Mouse (Mus musculus): ENCODE results near the gene Gas7. TPM values are rescaled to one million over a fixed set of nuclear protein-coding genes. Genes with fewer than 3 reads are reported as not detected.

The Gas7 gene
- total and polyA plus RNA-seq, 2 experiments from 2014 or later, result 4.8 to 23.2 TPM

- Histone ChIP-seq H3K9ac (replicated peaks; ENCODE audit: low read depth, low read length) (no peak overlapping the region), H3K9me3 (replicated peaks; ENCODE audit: control insufficient read depth, low read length) (no peaks in the 10 kb centered on the region; the same call in 1 of the 2 replicates), H3K36me3 (replicated peaks; ENCODE audit: control insufficient read depth, insufficient read depth, low read length) (no peaks in the 10 kb centered on the region), H3K4me2 (ENCODE audit: low read depth, low read length) (no peak overlapping the region), H3K27ac (ENCODE audit: low read depth) (no peak overlapping the region), H3K27me3 (ENCODE audit: control insufficient read depth, insufficient read depth, low read length) (no peaks in the 10 kb centered on the region), H3K4me1 (ENCODE audit: control insufficient read depth, insufficient read depth) (no peaks in the 10 kb centered on the region), H3K4me3 (ENCODE audit: low read depth, low read length) (no peak overlapping the region)
- 70% methylated on average over 3 of the region's 3 CpGs for WGBS
- TF ChIP-seq CTCF (IDR thresholded peaks at IDR 0.05; ENCODE audit: low read depth) (no peak), EP300 (IDR thresholded peaks at IDR 0.05; ENCODE audit: low read depth) (no peak)
- no peak for ATAC-seq (ENCODE audit: insufficient read depth, low read depth)
- no peak for DNase-seq (ENCODE audit: low spot score)
These were observed 60.7 kb downstream of the Gas7 start for GRCm38 (mm10) chr11:67515912-67516305.

- Histone ChIP-seq H3K4me1 (ENCODE audit: control insufficient read depth, insufficient read depth) (no peaks in the 10 kb centered on the region), H3K27ac (ENCODE audit: low read depth) (no peak overlapping the region), H3K9me3 (replicated peaks; ENCODE audit: control insufficient read depth, low read length) (no peaks in the 10 kb centered on the region; the same call in 1 of the 2 replicates), H3K9ac (replicated peaks; ENCODE audit: low read depth, low read length) (no peak overlapping the region), H3K27me3 (ENCODE audit: control insufficient read depth, insufficient read depth, low read length) (no peaks in the 10 kb centered on the region), H3K36me3 (replicated peaks; ENCODE audit: control insufficient read depth, insufficient read depth, low read length) (no peaks in the 10 kb centered on the region), H3K4me2 (ENCODE audit: low read depth, low read length) (no peak overlapping the region), H3K4me3 (ENCODE audit: low read depth, low read length) (no peak overlapping the region)
- ATAC-seq (ENCODE audit: insufficient read depth, low read depth), result no peak
- 60% methylated on average over 2 of the region's 2 CpGs for WGBS
- no peak for DNase-seq (ENCODE audit: low spot score)
- TF ChIP-seq CTCF (IDR thresholded peaks at IDR 0.05; ENCODE audit: low read depth), result no peak
- TF ChIP-seq EP300 (IDR thresholded peaks at IDR 0.05; ENCODE audit: low read depth), result no peak
These were observed 62.5 kb downstream of the Gas7 start for GRCm38 (mm10) chr11:67517748-67518147.

- Histone ChIP-seq H3K36me3 (replicated peaks; ENCODE audit: control insufficient read depth, insufficient read depth, low read length) (no peaks in the 10 kb centered on the region), H3K4me3 (ENCODE audit: low read depth, low read length) (no peak overlapping the region), H3K9me3 (replicated peaks; ENCODE audit: control insufficient read depth, low read length) (no peaks in the 10 kb centered on the region; the same call in 1 of the 2 replicates), H3K4me1 (ENCODE audit: control insufficient read depth, insufficient read depth) (no peaks in the 10 kb centered on the region), H3K27ac (ENCODE audit: low read depth) (no peak overlapping the region), H3K4me2 (ENCODE audit: low read depth, low read length) (no peak overlapping the region), H3K9ac (replicated peaks; ENCODE audit: low read depth, low read length) (no peak overlapping the region), H3K27me3 (ENCODE audit: control insufficient read depth, insufficient read depth, low read length) (no peaks in the 10 kb centered on the region)
- DNase-seq (ENCODE audit: low spot score) (no peak), ATAC-seq (ENCODE audit: insufficient read depth, low read depth) (no peak)
- WGBS, result 87% methylated on average over 8 of the region's 8 CpGs
- TF ChIP-seq CTCF (IDR thresholded peaks at IDR 0.05; ENCODE audit: low read depth) (no peak), EP300 (IDR thresholded peaks at IDR 0.05; ENCODE audit: low read depth) (no peak)
These were observed 63.7 kb downstream of the Gas7 start for GRCm38 (mm10) chr11:67518985-67519384.

GRCm38 (mm10) chr11:67522671-67523070, 67.4 kb downstream of the Gas7 start:
- TF ChIP-seq CTCF (IDR thresholded peaks at IDR 0.05; ENCODE audit: low read depth) (no peak), EP300 (IDR thresholded peaks at IDR 0.05; ENCODE audit: low read depth) (no peak)
- Histone ChIP-seq H3K4me2 (ENCODE audit: low read depth, low read length) (no peak overlapping the region), H3K36me3 (replicated peaks; ENCODE audit: control insufficient read depth, insufficient read depth, low read length) (no peaks in the 10 kb centered on the region), H3K9ac (replicated peaks; ENCODE audit: low read depth, low read length) (no peak overlapping the region), H3K27ac (ENCODE audit: low read depth) (no peak overlapping the region), H3K27me3 (ENCODE audit: control insufficient read depth, insufficient read depth, low read length) (no peaks in the 10 kb centered on the region), H3K4me3 (ENCODE audit: low read depth, low read length) (no peak overlapping the region), H3K4me1 (ENCODE audit: control insufficient read depth, insufficient read depth) (peaks cover 10% of the 10 kb centered on the region; the same call in 1 of the 2 replicates), H3K9me3 (replicated peaks; ENCODE audit: control insufficient read depth, low read length) (no peaks in the 10 kb centered on the region; the same call in 1 of the 2 replicates)
- DNase-seq (ENCODE audit: low spot score) (no peak), ATAC-seq (ENCODE audit: insufficient read depth, low read depth) (no peak)
- WGBS, result 75% methylated on average over 2 of the region's 2 CpGs

GRCm38 (mm10) chr11:67523806-67524205, 68.6 kb downstream of the Gas7 start:
- 40% methylated on average over 3 of the region's 3 CpGs for WGBS
- Histone ChIP-seq H3K36me3 (replicated peaks; ENCODE audit: control insufficient read depth, insufficient read depth, low read length) (no peaks in the 10 kb centered on the region), H3K27me3 (ENCODE audit: control insufficient read depth, insufficient read depth, low read length) (no peaks in the 10 kb centered on the region), H3K4me3 (ENCODE audit: low read depth, low read length) (no peak overlapping the region), H3K4me1 (ENCODE audit: control insufficient read depth, insufficient read depth) (peaks cover 10% of the 10 kb centered on the region; the same call in 1 of the 2 replicates), H3K27ac (ENCODE audit: low read depth) (peak overlapping the region; percentile 35; the same call in 1 of the 2 replicates), H3K9ac (replicated peaks; ENCODE audit: low read depth, low read length) (no peak overlapping the region), H3K4me2 (ENCODE audit: low read depth, low read length) (no peak overlapping the region), H3K9me3 (replicated peaks; ENCODE audit: control insufficient read depth, low read length) (no peaks in the 10 kb centered on the region)
- TF ChIP-seq CTCF (IDR thresholded peaks at IDR 0.05; ENCODE audit: low read depth) (no peak), EP300 (IDR thresholded peaks at IDR 0.05; ENCODE audit: low read depth) (no peak)
- peak; percentile 40; the same call in 1 of the 2 replicates for ATAC-seq (ENCODE audit: insufficient read depth, low read depth)
- no peak for DNase-seq (ENCODE audit: low spot score)

- ATAC-seq (ENCODE audit: insufficient read depth, low read depth) (no peak), DNase-seq (ENCODE audit: low spot score) (no peak)
- no peaks in the 10 kb centered on the region for H3K9me3 ChIP-seq (replicated peaks; ENCODE audit: control insufficient read depth, low read length)
- H3K36me3 ChIP-seq (replicated peaks; ENCODE audit: control insufficient read depth, insufficient read depth, low read length), result no peaks in the 10 kb centered on the region
- no peak overlapping the region for H3K9ac ChIP-seq (replicated peaks; ENCODE audit: low read depth, low read length)
- 22% methylated on average over 2 of the region's 2 CpGs for WGBS
- peaks cover 10% of the 10 kb centered on the region; the same call in 1 of the 2 replicates for H3K4me1 ChIP-seq (ENCODE audit: control insufficient read depth, insufficient read depth)
- TF ChIP-seq EP300 (IDR thresholded peaks at IDR 0.05; ENCODE audit: low read depth) (no peak), CTCF (IDR thresholded peaks at IDR 0.05; ENCODE audit: low read depth) (no peak)
- 0 out of 2 replicates have a peak overlapping the region, but pooled peaks have one; percentile 35 for H3K27ac ChIP-seq (ENCODE audit: low read depth)
- no peak overlapping the region for H3K4me3 ChIP-seq (ENCODE audit: low read depth, low read length)
- no peaks in the 10 kb centered on the region for H3K27me3 ChIP-seq (ENCODE audit: control insufficient read depth, insufficient read depth, low read length)
- H3K4me2 ChIP-seq (ENCODE audit: low read depth, low read length), result no peak overlapping the region
These were observed 69.5 kb downstream of the Gas7 start for GRCm38 (mm10) chr11:67524731-67525130.
